Mouse (Mus musculus): Measurements from ENCODE around the gene Add3.
A peak's percentile ranks its signal among the peaks of the same experiment; 100 is the strongest.

Add3 gene

GRCm38 (mm10) chr19:53141251-53142072, 1.2 kb downstream of the Add3 start:
- H3K4me3 ChIP-seq (replicated peaks; ENCODE audit: low read length): peak overlapping the region; percentile 83
- H3K36me3 ChIP-seq (ENCODE audit: insufficient read depth, low read length): no peaks in the 10 kb centered on the region
- peaks cover 30% of the 10 kb centered on the region for H3K4me1 ChIP-seq (replicated peaks; ENCODE audit: low read depth, low read length)
- H3K27me3 ChIP-seq (ENCODE audit: insufficient read depth, low read length): peaks cover 30% of the 10 kb centered on the region
- no peak for TF ChIP-seq POU5F1 (IDR thresholded peaks at IDR 0.05; ENCODE audit: borderline replicate concordance, low read length)
- no peak for TF ChIP-seq NANOG (IDR thresholded peaks at IDR 0.05; ENCODE audit: borderline replicate concordance, low read length)
- no peak for TF ChIP-seq CTCF (conservative IDR thresholded peaks at IDR 0.05; ENCODE audit: low read length)
- no peaks in the 10 kb centered on the region for H3K9me3 ChIP-seq (ENCODE audit: low read length)

GRCm38 (mm10) chr19:53142190-53143107, 2.2 kb downstream of the Add3 start:
- Histone ChIP-seq H3K9me3 (ENCODE audit: low read length) (no peaks in the 10 kb centered on the region), H3K4me3 (replicated peaks; ENCODE audit: low read length) (peak overlapping the region; percentile 99), H3K27me3 (ENCODE audit: insufficient read depth, low read length) (peaks cover 30% of the 10 kb centered on the region), H3K4me1 (replicated peaks; ENCODE audit: low read depth, low read length) (peaks cover 30% of the 10 kb centered on the region), H3K36me3 (ENCODE audit: insufficient read depth, low read length) (no peaks in the 10 kb centered on the region)
- no peak for TF ChIP-seq POU5F1 (IDR thresholded peaks at IDR 0.05; ENCODE audit: borderline replicate concordance, low read length)
- peak; percentile 15; the same call in 1 of the 2 replicates for TF ChIP-seq CTCF (conservative IDR thresholded peaks at IDR 0.05; ENCODE audit: low read length)

- TF ChIP-seq CTCF (conservative IDR thresholded peaks at IDR 0.05; ENCODE audit: low read length) (no peak), NANOG (IDR thresholded peaks at IDR 0.05; ENCODE audit: borderline replicate concordance, low read length) (no peak), POU5F1 (IDR thresholded peaks at IDR 0.05; ENCODE audit: borderline replicate concordance, low read length) (no peak)
- H3K27me3 ChIP-seq (ENCODE audit: insufficient read depth, low read length): peaks cover 29% of the 10 kb centered on the region
These were observed 3.1 kb downstream of the Add3 start for GRCm38 (mm10) chr19:53143108-53143971.

GRCm38 (mm10) chr19:53145075-53145474, 4.8 kb downstream of the Add3 start:
- Histone ChIP-seq H3K9me3 (ENCODE audit: low read length) (no peaks in the 10 kb centered on the region), H3K27me3 (ENCODE audit: insufficient read depth, low read length) (peaks cover 19% of the 10 kb centered on the region), H3K36me3 (ENCODE audit: insufficient read depth, low read length) (no peaks in the 10 kb centered on the region), H3K4me3 (replicated peaks; ENCODE audit: low read length) (no peak overlapping the region), H3K4me1 (replicated peaks; ENCODE audit: low read depth, low read length) (peaks cover 35% of the 10 kb centered on the region)
- TF ChIP-seq CTCF (conservative IDR thresholded peaks at IDR 0.05; ENCODE audit: low read length) (no peak), NANOG (IDR thresholded peaks at IDR 0.05; ENCODE audit: borderline replicate concordance, low read length) (no peak), POU5F1 (IDR thresholded peaks at IDR 0.05; ENCODE audit: borderline replicate concordance, low read length) (no peak)

More at GRCm38 (mm10) chr19:53143108-53143971, 3.1 kb downstream of the Add3 start:
- Histone ChIP-seq H3K4me1 (replicated peaks; ENCODE audit: low read depth, low read length) (peaks cover 30% of the 10 kb centered on the region), H3K9me3 (ENCODE audit: low read length) (no peaks in the 10 kb centered on the region), H3K36me3 (ENCODE audit: insufficient read depth, low read length) (no peaks in the 10 kb centered on the region), H3K4me3 (replicated peaks; ENCODE audit: low read length) (peak overlapping the region; percentile 99)

- no peaks in the 10 kb centered on the region for H3K27me3 ChIP-seq (ENCODE audit: insufficient read depth, low read length)
- no peaks in the 10 kb centered on the region for H3K36me3 ChIP-seq (ENCODE audit: insufficient read depth, low read length)
- no peak overlapping the region for H3K4me3 ChIP-seq (replicated peaks; ENCODE audit: low read length)
- peaks cover 11% of the 10 kb centered on the region; the same call in 1 of the 2 replicates for H3K4me1 ChIP-seq (replicated peaks; ENCODE audit: low read depth, low read length)
- no peaks in the 10 kb centered on the region for H3K9me3 ChIP-seq (ENCODE audit: low read length)
- TF ChIP-seq NANOG (IDR thresholded peaks at IDR 0.05; ENCODE audit: borderline replicate concordance, low read length) (no peak), POU5F1 (IDR thresholded peaks at IDR 0.05; ENCODE audit: borderline replicate concordance, low read length) (no peak), CTCF (conservative IDR thresholded peaks at IDR 0.05; ENCODE audit: low read length) (no peak)
These were observed 9.1 kb downstream of the Add3 start for GRCm38 (mm10) chr19:53149381-53149780.

- H3K4me3 ChIP-seq (replicated peaks; ENCODE audit: low read length): no peak overlapping the region
- peaks cover 4% of the 10 kb centered on the region; the same call in 1 of the 2 replicates for H3K36me3 ChIP-seq (ENCODE audit: insufficient read depth, low read length)
- H3K27me3 ChIP-seq (ENCODE audit: insufficient read depth, low read length): no peaks in the 10 kb centered on the region
- no peak for TF ChIP-seq CTCF (conservative IDR thresholded peaks at IDR 0.05; ENCODE audit: low read length)
- no peak for TF ChIP-seq POU5F1 (IDR thresholded peaks at IDR 0.05; ENCODE audit: borderline replicate concordance, low read length)
- no peak for TF ChIP-seq NANOG (IDR thresholded peaks at IDR 0.05; ENCODE audit: borderline replicate concordance, low read length)
- peaks cover 22% of the 10 kb centered on the region for H3K4me1 ChIP-seq (replicated peaks; ENCODE audit: low read depth, low read length)
- no peaks in the 10 kb centered on the region for H3K9me3 ChIP-seq (ENCODE audit: low read length)
These were observed 12.2 kb downstream of the Add3 start for GRCm38 (mm10) chr19:53152451-53152850.

- H3K4me1 ChIP-seq (replicated peaks; ENCODE audit: low read depth, low read length): peaks cover 22% of the 10 kb centered on the region
- no peaks in the 10 kb centered on the region for H3K27me3 ChIP-seq (ENCODE audit: insufficient read depth, low read length)
- no peak overlapping the region for H3K4me3 ChIP-seq (replicated peaks; ENCODE audit: low read length)
- peaks cover 4% of the 10 kb centered on the region; the same call in 1 of the 2 replicates for H3K36me3 ChIP-seq (ENCODE audit: insufficient read depth, low read length)
- TF ChIP-seq POU5F1 (IDR thresholded peaks at IDR 0.05; ENCODE audit: borderline replicate concordance, low read length) (no peak), CTCF (conservative IDR thresholded peaks at IDR 0.05; ENCODE audit: low read length) (no peak), NANOG (IDR thresholded peaks at IDR 0.05; ENCODE audit: borderline replicate concordance, low read length) (no peak)
- no peaks in the 10 kb centered on the region for H3K9me3 ChIP-seq (ENCODE audit: low read length)
These were observed 12.9 kb downstream of the Add3 start for GRCm38 (mm10) chr19:53153096-53153495.

Measured in E14TG2a.4 (cell line).